Mouse (Mus musculus): ENCODE measurements around the gene Cox19.

GRCm38 (mm10) chr5:139374841-139375240 lies 23.6 kb upstream of the Cox19 start:
- TF ChIP-seq POLR2A (IDR thresholded peaks at IDR 0.05; ENCODE audit: insufficient read depth, low read length): no peak
- TF ChIP-seq CTCF (IDR thresholded peaks at IDR 0.05; ENCODE audit: low read depth, low read length): no peak
